Mouse (Mus musculus): ENCODE measurements around the gene Olfr1339. TPM values are rescaled to one million over a fixed set of nuclear protein-coding genes. Genes with fewer than 3 reads are reported as not detected.

The Olfr1339 gene
- not detected for polyA plus RNA-seq (2017; shearing (Covaris generic))

GRCm38 (mm10) chr4:118731875-118732274 lies at the start of gene Olfr1339:
TSS of gene Olfr1339 (plus strand) at chr4:118732175.

DNA sequence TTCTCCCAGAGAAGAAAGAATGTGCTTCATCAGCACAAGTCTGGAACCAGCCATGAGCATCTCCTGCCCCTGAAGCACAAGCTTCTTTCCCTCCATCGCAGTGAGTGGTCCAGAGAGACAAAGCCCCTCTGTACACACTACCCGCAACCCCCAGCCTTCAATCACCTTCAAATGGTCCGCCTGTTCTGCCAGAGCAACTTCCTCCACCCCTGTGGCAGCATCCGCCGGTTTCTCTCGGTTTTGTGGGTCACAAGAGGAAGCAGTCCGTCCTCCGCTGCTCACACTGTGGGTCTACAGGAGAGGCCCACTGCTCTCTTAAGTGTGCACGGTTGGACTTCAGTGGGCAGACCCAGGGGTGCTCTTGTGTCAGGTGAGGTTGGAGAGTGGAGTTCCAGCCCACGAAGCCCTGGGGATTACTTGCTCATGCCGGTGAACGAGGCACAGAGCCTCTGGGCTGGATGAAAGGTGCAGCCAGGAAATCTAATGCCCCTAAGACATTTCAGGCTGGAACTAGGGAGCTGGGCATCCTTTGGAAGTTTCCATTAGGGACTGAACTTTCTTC lies 39.5 kb upstream of the Olfr1339 start, which contains the start of gene Olfr1342:
Gene Olfr1342, minus strand, starts transcription at position 345 of the 562 bp plus-strand sequence.

GRCm38 (mm10) chr4:118703223-118703622 lies 28.8 kb upstream of the Olfr1339 start, which contains the start of gene Olfr1341:
TSS of gene Olfr1341 (plus strand) at chr4:118703523.

GRCm38 (mm10) chr4:118719838-118720237 lies 12.1 kb upstream of the Olfr1339 start, which contains the start of gene Olfr1340:
TSS of gene Olfr1340 (plus strand) at chr4:118720138.

GRCm38 (mm10) chr4:118758637-118759036 lies 26.7 kb downstream of the Olfr1339 start, which contains the start of gene Olfr1338:
TSS of gene Olfr1338 (minus strand) at chr4:118758737.

GRCm38 (mm10) chr4:118782486-118782885 lies 50.5 kb downstream of the Olfr1339 start, which contains the start of gene Olfr1337:
TSS of gene Olfr1337 (minus strand) at chr4:118782586.

Other genes with a start within 250 kb of the Olfr1339 start
- not detected for gene Tie1, start 242.1 kb upstream of the Olfr1339 start, polyA plus RNA-seq (2017; shearing (Covaris generic))
- not detected for gene 2610528J11Rik, start 205.2 kb upstream of the Olfr1339 start, polyA plus RNA-seq (2017; shearing (Covaris generic))
- gene Tmem125, start 188.1 kb upstream of the Olfr1339 start, polyA plus RNA-seq (2017; shearing (Covaris generic)) = not detected
- not detected for gene Cfap57, start 111.4 kb upstream of the Olfr1339 start, polyA plus RNA-seq (2017; shearing (Covaris generic))
- gene Ebna1bp2, start 111.4 kb upstream of the Olfr1339 start, polyA plus RNA-seq (2017; shearing (Covaris generic)) = 120 TPM
- not detected for gene Olfr62, start 73.2 kb upstream of the Olfr1339 start, polyA plus RNA-seq (2017; shearing (Covaris generic))
- not detected for gene Olfr1342, start 39.4 kb upstream of the Olfr1339 start, polyA plus RNA-seq (2017; shearing (Covaris generic))
- 0.34 TPM for gene Olfr1341, start 28.7 kb upstream of the Olfr1339 start, polyA plus RNA-seq (2017; shearing (Covaris generic))
- gene Olfr1340, start 12.0 kb upstream of the Olfr1339 start, polyA plus RNA-seq (2017; shearing (Covaris generic)) = 0.11 TPM
- not detected for gene Olfr1338, start 26.6 kb downstream of the Olfr1339 start, polyA plus RNA-seq (2017; shearing (Covaris generic))
- not detected for gene Olfr1337, start 50.4 kb downstream of the Olfr1339 start, polyA plus RNA-seq (2017; shearing (Covaris generic))
- gene Olfr1335, start 77.8 kb downstream of the Olfr1339 start, polyA plus RNA-seq (2017; shearing (Covaris generic)) = not detected
- gene Olfr1333, start 104.1 kb downstream of the Olfr1339 start, polyA plus RNA-seq (2017; shearing (Covaris generic)) = not detected
- gene Olfr1331, start 132.5 kb downstream of the Olfr1339 start, polyA plus RNA-seq (2017; shearing (Covaris generic)) = 0.91 TPM
- 0.61 TPM for gene Olfr1330, start 156.4 kb downstream of the Olfr1339 start, polyA plus RNA-seq (2017; shearing (Covaris generic))
- not detected for gene Olfr1329, start 185.3 kb downstream of the Olfr1339 start, polyA plus RNA-seq (2017; shearing (Covaris generic))
- gene Olfr1328, start 206.4 kb downstream of the Olfr1339 start, polyA plus RNA-seq (2017; shearing (Covaris generic)) = 0.15 TPM
- gene Lao1, start 229.4 kb downstream of the Olfr1339 start, polyA plus RNA-seq (2017; shearing (Covaris generic)) = not detected